Mouse (Mus musculus): ENCODE measurements at regions not wholly inside any gene's neighbourhood (a gene's known extent, or its start where the extent isn't known, plus 50 kb on each side); places are given as distances from the start of the nearest gene placed in this dataset.

GRCm38 (mm10) chr5:49620152-49620551 lies 95.4 kb upstream of the Kcnip4 start:
- ATAC-seq (ENCODE audit: low FRiP score, low read depth) (no peak), DNase-seq (ENCODE audit: low spot score) (no peak)
- H3K9ac ChIP-seq (ENCODE audit: low read depth, low read length, severe bottlenecking) = no peak overlapping the region
- no peak overlapping the region for H3K4me3 ChIP-seq (replicated peaks; ENCODE audit: low read length)
- H3K9me3 ChIP-seq (ENCODE audit: control insufficient read depth, low read length) = no peaks in the 10 kb centered on the region
- 85% methylated on average over 1 of the region's 1 CpGs for WGBS
- no peak for TF ChIP-seq POLR2A (IDR thresholded peaks at IDR 0.05; ENCODE audit: borderline replicate concordance, extremely low read depth, insufficient read depth, insufficient read length)
- no peaks in the 10 kb centered on the region for H3K36me3 ChIP-seq (ENCODE audit: control insufficient read depth, insufficient read depth, low read length)
- no peaks in the 10 kb centered on the region for H3K4me1 ChIP-seq (ENCODE audit: control insufficient read depth, insufficient read depth, low read length)
- no peak overlapping the region for H3K4me2 ChIP-seq (replicated peaks; ENCODE audit: low read depth, low read length, severe bottlenecking)
- H3K27me3 ChIP-seq (ENCODE audit: control insufficient read depth, insufficient read depth, low read length) = no peaks in the 10 kb centered on the region
- H3K27ac ChIP-seq (replicated peaks; ENCODE audit: low read depth, low read length) = no peak overlapping the region

- Histone ChIP-seq H3K4me1 (ENCODE audit: control insufficient read depth, insufficient read depth, low read length) (no peaks in the 10 kb centered on the region), H3K9me3 (ENCODE audit: control insufficient read depth, low read length) (no peaks in the 10 kb centered on the region), H3K9ac (ENCODE audit: low read depth, low read length, severe bottlenecking) (no peak overlapping the region), H3K27me3 (ENCODE audit: control insufficient read depth, insufficient read depth, low read length) (no peaks in the 10 kb centered on the region), H3K4me3 (replicated peaks; ENCODE audit: low read length) (no peak overlapping the region), H3K27ac (replicated peaks; ENCODE audit: low read depth, low read length) (no peak overlapping the region), H3K4me2 (replicated peaks; ENCODE audit: low read depth, low read length, severe bottlenecking) (no peak overlapping the region), H3K36me3 (ENCODE audit: control insufficient read depth, insufficient read depth, low read length) (no peaks in the 10 kb centered on the region)
- TF ChIP-seq POLR2A (IDR thresholded peaks at IDR 0.05; ENCODE audit: borderline replicate concordance, extremely low read depth, insufficient read depth, insufficient read length) = no peak
- 37% methylated on average over 1 of the region's 1 CpGs for WGBS
- no peak for DNase-seq (ENCODE audit: low spot score)
- ATAC-seq (ENCODE audit: low FRiP score, low read depth) = no peak
Observed at GRCm38 (mm10) chr5:49606761-49607160, 82.1 kb upstream of the Kcnip4 start.

- Histone ChIP-seq H3K4me2 (replicated peaks; ENCODE audit: low read depth, low read length, severe bottlenecking) (no peak overlapping the region), H3K4me1 (ENCODE audit: control insufficient read depth, insufficient read depth, low read length) (no peaks in the 10 kb centered on the region), H3K4me3 (replicated peaks; ENCODE audit: low read length) (no peak overlapping the region), H3K9me3 (ENCODE audit: control insufficient read depth, low read length) (no peaks in the 10 kb centered on the region), H3K9ac (ENCODE audit: low read depth, low read length, severe bottlenecking) (no peak overlapping the region), H3K36me3 (ENCODE audit: control insufficient read depth, insufficient read depth, low read length) (no peaks in the 10 kb centered on the region), H3K27ac (replicated peaks; ENCODE audit: low read depth, low read length) (no peak overlapping the region), H3K27me3 (ENCODE audit: control insufficient read depth, insufficient read depth, low read length) (no peaks in the 10 kb centered on the region)
- peak; percentile 28 for DNase-seq (ENCODE audit: low spot score)
- WGBS = 76% methylated on average over 3 of the region's 3 CpGs
- no peak for TF ChIP-seq POLR2A (IDR thresholded peaks at IDR 0.05; ENCODE audit: borderline replicate concordance, extremely low read depth, insufficient read depth, insufficient read length)
- ATAC-seq (ENCODE audit: low FRiP score, low read depth) = no peak
Observed at GRCm38 (mm10) chr5:49580777-49581176, 56.1 kb upstream of the Kcnip4 start.

DNA sequence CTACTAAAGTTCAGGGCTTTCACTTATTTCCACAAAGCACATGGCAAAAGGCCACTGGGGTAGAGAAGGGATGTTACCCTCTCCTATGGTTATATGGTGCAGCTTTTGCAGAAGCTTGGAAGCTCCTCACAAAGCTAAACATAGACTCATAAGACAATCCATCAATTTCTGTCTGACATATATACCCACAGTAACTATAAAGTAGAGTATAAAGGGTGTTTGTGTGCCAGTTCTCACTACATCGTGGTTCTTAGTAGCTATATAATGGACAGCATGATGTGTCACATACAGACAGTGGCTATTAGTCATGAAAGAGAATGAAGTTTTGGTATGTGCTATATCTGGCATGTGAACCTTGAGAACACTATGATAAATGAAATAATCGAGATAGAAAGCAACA lies 51.2 kb upstream of the Kcnip4 start:
- 54% methylated on average over 2 of the region's 2 CpGs for WGBS
- no peak overlapping the region for H3K27ac ChIP-seq (replicated peaks; ENCODE audit: low read depth, low read length)

More for the DNA sequence above, 51.2 kb upstream of the Kcnip4 start:
- H3K9ac ChIP-seq (ENCODE audit: low read depth, low read length, severe bottlenecking) = no peak overlapping the region
- no peaks in the 10 kb centered on the region for H3K9me3 ChIP-seq (ENCODE audit: control insufficient read depth, low read length)
- H3K27me3 ChIP-seq (ENCODE audit: control insufficient read depth, insufficient read depth, low read length) = no peaks in the 10 kb centered on the region
- no peak overlapping the region for H3K4me2 ChIP-seq (replicated peaks; ENCODE audit: low read depth, low read length, severe bottlenecking)
- DNase-seq (ENCODE audit: low spot score) = no peak
- no peak for TF ChIP-seq POLR2A (IDR thresholded peaks at IDR 0.05; ENCODE audit: borderline replicate concordance, extremely low read depth, insufficient read depth, insufficient read length)
- ATAC-seq (ENCODE audit: low FRiP score, low read depth) = no peak
- H3K4me1 ChIP-seq (ENCODE audit: control insufficient read depth, insufficient read depth, low read length) = no peaks in the 10 kb centered on the region
- no peak overlapping the region for H3K4me3 ChIP-seq (replicated peaks; ENCODE audit: low read length)
- no peaks in the 10 kb centered on the region for H3K36me3 ChIP-seq (ENCODE audit: control insufficient read depth, insufficient read depth, low read length)

Data from limb, embryonic 14.5 days (tissue).